Mouse (Mus musculus) midbrain, embryonic 15.5 days (tissue): ENCODE measurements around the gene Nrm. TPM values are rescaled to one million over a fixed set of nuclear protein-coding genes. Genes with fewer than 3 reads are reported as not detected.
"Not testable (repeated sequence)": the region's sequence is repeated elsewhere in the genome, so short reads cannot be mapped to it uniquely, and the experiment has no call there.

Source experiments
- ATAC-seq: fragments of 200-750 bp; cut with Nextera tagmentation; replicated peaks from 2 replicates; pipeline ENCODE4 v1.8.0; 2017; ENCODE audit warnings: moderate TSS enrichment
- H3K27ac ChIP-seq: fragments of 300-500 bp; sonication (generic); 2 replicates; pipeline ENCODE4 v1.5.1; 2015; ENCODE audit warnings: mild to moderate bottlenecking, inconsistent platforms
- H3K27me3 ChIP-seq: fragments of 300-500 bp; sonication (generic); replicated peaks from 2 replicates; pipeline ENCODE4 v1.6.1; 2015; ENCODE audit warnings: inconsistent platforms
- H3K36me3 ChIP-seq: fragments of 300-500 bp; sonication (generic); replicated peaks from 2 replicates; pipeline ENCODE4 v1.6.1; 2015; ENCODE audit warnings: inconsistent platforms
- H3K4me1 ChIP-seq: fragments of 300-500 bp; sonication (generic); 2 replicates; pipeline ENCODE4 v1.6.1; 2015; ENCODE audit warnings: inconsistent platforms
- H3K4me2 ChIP-seq: fragments of 300-500 bp; sonication (generic); 2 replicates; pipeline ENCODE4 v1.6.1; 2015; ENCODE audit warnings: inconsistent platforms, mild to moderate bottlenecking, moderate library complexity
- H3K4me3 ChIP-seq: fragments of 300-500 bp; sonication (generic); 2 replicates; pipeline ENCODE4 v1.5.1; 2015; ENCODE audit warnings: mild to moderate bottlenecking, inconsistent platforms
- H3K9ac ChIP-seq: fragments of 300-500 bp; sonication (generic); 2 replicates; pipeline ENCODE4 v1.6.1; 2015; ENCODE audit warnings: mild to moderate bottlenecking, inconsistent platforms
- H3K9me3 ChIP-seq: fragments of 300-500 bp; sonication (generic); 2 replicates; pipeline ENCODE4 v1.6.1; 2016; ENCODE audit warnings: inconsistent platforms
- WGBS: fragments of 180-500 bp; shearing (Covaris S2); methylation state at CpG from one replicate; pipeline ENCODE4 v1.1.7; 2015; ENCODE audit warnings: mixed read lengths; 5-methylcytosine and 5-hydroxymethylcytosine counted together
- polyA plus RNA-seq: library from polyadenylated mRNA; unstranded; fragments of >200 nt; fragmentation: Nextera tagmentation; extraction: Ambion mirVana; gene quantifications from 2 replicates; pipeline ENCODE4 v1.2.1, GENCODE M21; 2015

Nrm gene
- polyA plus RNA-seq, 1 experiment from 2014 or later, result 18.9 TPM

DNA sequence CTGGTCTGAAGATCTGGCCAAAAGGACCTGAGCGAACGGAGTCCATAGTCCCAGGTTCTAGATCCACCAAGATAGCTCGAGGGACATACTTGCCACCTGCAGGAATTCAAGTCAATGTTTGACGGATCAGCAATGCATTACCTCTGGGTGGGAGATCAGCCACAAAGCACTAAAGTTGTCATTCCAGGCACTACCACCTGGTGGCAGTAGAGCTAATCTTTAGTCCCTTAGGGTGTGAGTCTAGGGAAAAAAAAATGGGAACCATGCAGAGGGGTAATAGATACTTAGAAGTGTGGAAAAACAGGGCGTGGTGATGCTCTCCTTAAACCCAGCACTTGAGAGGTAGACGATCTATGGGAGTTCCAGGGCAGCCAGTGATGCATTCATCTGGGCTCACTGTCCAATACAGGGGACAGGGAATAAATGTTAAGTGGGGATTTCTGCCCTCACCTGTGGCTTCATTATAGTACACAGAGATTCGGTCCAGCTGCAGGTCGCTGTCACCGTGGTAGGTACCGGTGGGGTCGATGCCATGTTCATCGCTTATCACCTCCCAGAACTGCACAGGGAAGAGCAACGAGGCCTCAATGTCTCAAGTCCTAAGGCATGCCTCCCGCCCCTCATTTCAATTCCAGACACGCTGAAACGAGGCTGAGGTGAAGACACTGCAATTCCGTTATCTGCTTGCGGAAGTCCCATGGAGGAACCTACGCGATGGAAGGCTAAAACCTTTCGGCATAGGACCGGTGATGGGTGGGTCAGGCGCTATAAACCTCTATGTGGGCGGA lies 24.7 kb upstream of the Nrm start:
- Histone ChIP-seq H3K4me3 (peak overlapping the region; percentile 96), H3K4me2 (peak overlapping the region; percentile 57), H3K27ac (peak overlapping the region; percentile 98), H3K27me3 (no peaks in the 10 kb centered on the region), H3K9ac (peak overlapping the region; percentile 97), H3K36me3 (peaks cover 28% of the 10 kb centered on the region), H3K4me1 (peaks cover 42% of the 10 kb centered on the region), H3K9me3 (no peaks in the 10 kb centered on the region)
- 7% methylated on average over 24 of the region's 24 CpGs for WGBS
- 0 out of 2 replicates have a peak, but pooled peaks have one; percentile 0 for ATAC-seq

DNA sequence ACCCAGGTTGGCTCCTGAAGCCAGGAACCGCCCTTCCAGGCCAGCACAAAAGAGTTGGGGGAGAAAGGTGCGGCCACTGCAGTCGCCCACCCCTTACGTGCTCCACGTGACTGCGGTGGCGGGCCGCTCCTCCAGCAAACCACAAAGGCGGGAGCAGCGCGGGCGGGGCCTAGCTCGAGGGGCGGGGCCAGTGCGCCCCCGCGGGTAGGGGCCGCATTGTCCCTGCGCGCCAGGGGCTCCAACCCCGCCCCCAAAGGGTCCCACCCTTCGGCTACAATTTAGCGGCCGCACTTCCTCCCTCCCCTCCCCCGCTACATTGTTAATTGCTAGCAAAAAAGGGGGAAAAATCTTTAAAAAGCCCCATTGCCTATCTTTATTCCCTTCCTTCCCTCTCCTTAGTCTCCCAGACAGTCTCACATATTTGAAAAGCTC lies 24.1 kb upstream of the Nrm start:
- WGBS, result under 1% methylated on average over 21 of the region's 25 CpGs
- Histone ChIP-seq H3K27ac (peak overlapping the region; percentile 98), H3K27me3 (no peaks in the 10 kb centered on the region), H3K9ac (peak overlapping the region; percentile 97), H3K4me1 (peaks cover 46% of the 10 kb centered on the region), H3K9me3 (no peaks in the 10 kb centered on the region), H3K4me3 (peak overlapping the region; percentile 96), H3K4me2 (peak overlapping the region; percentile 57), H3K36me3 (peaks cover 28% of the 10 kb centered on the region)
- ATAC-seq, result peak; percentile 21

DNA sequence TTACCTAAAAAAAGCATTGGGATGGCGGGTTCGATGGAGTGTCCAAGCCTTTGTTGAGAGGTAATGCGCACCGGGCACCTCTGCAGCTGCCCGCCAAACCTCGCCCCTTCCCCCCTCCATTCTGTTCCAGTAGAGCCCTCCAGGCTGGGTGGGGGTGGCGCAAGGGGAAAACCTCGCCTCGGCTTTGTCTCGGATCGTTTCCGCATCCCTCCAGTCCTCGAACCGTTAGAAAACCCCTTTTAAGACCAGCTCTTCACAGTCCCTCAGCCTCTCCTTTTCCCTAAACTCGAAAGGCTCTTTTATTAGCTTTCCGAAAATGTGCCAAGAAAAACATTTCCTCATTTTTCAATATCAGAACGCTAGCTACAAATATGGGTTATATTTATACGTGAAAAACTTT lies 23.6 kb upstream of the Nrm start:
- Histone ChIP-seq H3K4me1 (peaks cover 51% of the 10 kb centered on the region), H3K27ac (peak overlapping the region; percentile 98), H3K4me3 (peak overlapping the region; percentile 96), H3K4me2 (peak overlapping the region; percentile 57), H3K9ac (peak overlapping the region; percentile 97), H3K27me3 (no peaks in the 10 kb centered on the region), H3K9me3 (no peaks in the 10 kb centered on the region), H3K36me3 (peaks cover 28% of the 10 kb centered on the region)
- 0 out of 2 replicates have a peak, but pooled peaks have one; percentile 1 for ATAC-seq
- 0% methylated on average over 18 of the region's 18 CpGs for WGBS

DNA sequence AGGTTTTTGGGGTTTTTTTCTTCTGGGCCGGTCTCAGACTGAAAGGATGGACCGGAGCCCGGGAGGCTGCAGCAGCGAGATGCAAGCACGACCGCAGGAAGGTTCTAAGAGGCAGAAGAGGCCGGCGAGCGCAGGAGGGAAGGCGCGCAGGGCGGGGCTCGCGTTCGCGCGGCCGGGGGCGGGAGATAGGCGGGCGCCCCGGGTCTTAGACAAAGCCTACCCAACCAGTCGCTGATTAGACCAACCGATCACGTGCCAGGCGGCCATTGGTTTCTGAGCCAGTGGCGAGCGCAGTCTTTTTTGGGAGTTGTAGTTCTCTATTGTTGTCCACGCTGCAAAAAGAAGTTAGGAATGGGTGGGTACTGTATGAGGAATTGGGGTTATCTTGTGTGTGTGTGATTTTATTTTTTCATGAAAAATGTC lies 23.0 kb upstream of the Nrm start, which contains the start of gene Tubb5:
Gene Tubb5, minus strand, starts transcription at position 185 of the 423 bp plus-strand sequence.
- Histone ChIP-seq H3K4me3 (peak within 1 kb of the TSS; percentile 96), H3K4me2 (peak within 1 kb of the TSS; percentile 57), H3K9me3 (no peaks in the 10 kb centered on the region), H3K9ac (peak within 1 kb of the TSS; percentile 97), H3K27me3 (no peaks in the 10 kb centered on the region), H3K36me3 (peaks cover 26% of the 10 kb centered on the region), H3K27ac (peak within 1 kb of the TSS; percentile 98), H3K4me1 (peaks cover 51% of the 10 kb centered on the region)
- peak; percentile 79 for ATAC-seq
- 1% methylated on average over 29 of the region's 29 CpGs for WGBS

DNA sequence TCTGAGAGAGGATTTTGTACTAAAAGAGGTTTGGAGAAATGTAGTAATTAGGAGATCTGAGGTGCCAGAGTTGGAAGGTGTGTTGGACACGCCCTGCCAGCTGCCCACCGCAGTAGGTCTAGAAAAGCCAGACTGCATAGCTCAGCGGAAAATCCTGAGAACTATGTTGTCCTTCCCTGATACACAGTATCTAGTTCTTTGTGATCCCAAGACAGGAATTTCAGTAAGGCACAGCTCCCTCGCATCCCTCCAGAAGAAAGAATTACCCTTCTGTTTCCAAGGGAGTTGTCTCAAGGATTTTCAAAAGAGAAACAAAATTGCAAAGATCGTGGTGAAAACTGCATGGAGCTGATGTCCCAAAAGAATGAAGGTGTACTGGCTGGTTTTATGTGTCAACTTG lies 22.5 kb upstream of the Nrm start:
- Histone ChIP-seq H3K27ac (peak overlapping the region; percentile 98), H3K9ac (peak overlapping the region; percentile 97), H3K4me1 (peaks cover 47% of the 10 kb centered on the region), H3K4me2 (peak overlapping the region; percentile 57), H3K4me3 (peak overlapping the region; percentile 96), H3K9me3 (no peaks in the 10 kb centered on the region), H3K36me3 (peaks cover 22% of the 10 kb centered on the region), H3K27me3 (no peaks in the 10 kb centered on the region)
- ATAC-seq, result no peak
- WGBS, result 5% methylated on average over 5 of the region's 5 CpGs

DNA sequence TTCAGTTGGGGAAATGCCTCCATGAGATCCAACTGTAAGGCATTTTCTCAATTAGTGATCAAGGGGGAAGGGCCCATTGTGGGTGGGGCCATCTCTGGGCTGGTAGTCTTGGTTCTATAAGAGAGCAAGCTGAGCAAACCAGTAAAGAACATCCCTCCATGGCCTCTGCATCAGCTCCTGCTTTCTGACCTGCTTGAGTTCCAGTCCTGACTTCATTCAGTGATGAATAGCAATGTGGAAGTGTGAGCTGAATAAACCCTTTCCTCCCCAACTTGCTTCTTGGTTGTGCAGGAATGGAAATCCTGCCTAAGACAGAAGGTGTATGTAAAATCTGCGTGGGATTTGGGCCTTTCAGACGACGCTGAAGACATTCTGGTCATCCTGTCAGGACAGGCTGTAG lies 22.1 kb upstream of the Nrm start:
- H3K27ac ChIP-seq, result peak overlapping the region; percentile 98
- peaks cover 18% of the 10 kb centered on the region for H3K36me3 ChIP-seq
- H3K4me1 ChIP-seq, result peaks cover 42% of the 10 kb centered on the region
- WGBS, result 56% methylated on average over 3 of the region's 3 CpGs
- not testable (repeated sequence) for H3K27me3 ChIP-seq, ATAC-seq, H3K9me3 ChIP-seq
- peak overlapping the region; percentile 96 for H3K4me3 ChIP-seq
- H3K9ac ChIP-seq, result peak overlapping the region; percentile 97
- peak overlapping the region; percentile 57 for H3K4me2 ChIP-seq

DNA sequence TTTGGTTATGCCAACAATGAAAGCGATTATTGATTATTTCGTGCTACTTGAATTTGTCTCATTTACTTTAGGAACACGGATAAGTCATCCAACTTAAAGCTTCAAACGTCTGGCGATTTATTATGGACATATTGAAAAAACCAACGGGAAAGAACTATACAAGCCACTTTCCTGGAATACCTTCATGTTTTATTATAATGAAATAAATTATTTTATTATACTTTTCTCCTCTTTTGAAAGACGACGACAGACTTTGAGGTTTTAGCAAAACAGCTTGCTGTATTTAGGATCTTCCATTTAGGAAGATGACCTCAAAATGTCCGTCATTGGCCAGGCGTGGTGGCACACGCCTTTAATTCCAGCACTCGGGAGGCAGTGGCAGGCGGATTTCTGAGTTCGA lies 20.6 kb upstream of the Nrm start:
- Histone ChIP-seq H3K36me3 (peaks cover 4% of the 10 kb centered on the region), H3K9ac (no peak overlapping the region), H3K4me1 (peaks cover 27% of the 10 kb centered on the region), H3K4me2 (peak overlapping the region; percentile 78), H3K9me3 (no peaks in the 10 kb centered on the region), H3K27me3 (no peaks in the 10 kb centered on the region), H3K27ac (peak overlapping the region; percentile 82; the same call in 1 of the 2 replicates), H3K4me3 (peak overlapping the region; percentile 71)
- 51% methylated on average over 14 of the region's 14 CpGs for WGBS
- no peak for ATAC-seq

DNA sequence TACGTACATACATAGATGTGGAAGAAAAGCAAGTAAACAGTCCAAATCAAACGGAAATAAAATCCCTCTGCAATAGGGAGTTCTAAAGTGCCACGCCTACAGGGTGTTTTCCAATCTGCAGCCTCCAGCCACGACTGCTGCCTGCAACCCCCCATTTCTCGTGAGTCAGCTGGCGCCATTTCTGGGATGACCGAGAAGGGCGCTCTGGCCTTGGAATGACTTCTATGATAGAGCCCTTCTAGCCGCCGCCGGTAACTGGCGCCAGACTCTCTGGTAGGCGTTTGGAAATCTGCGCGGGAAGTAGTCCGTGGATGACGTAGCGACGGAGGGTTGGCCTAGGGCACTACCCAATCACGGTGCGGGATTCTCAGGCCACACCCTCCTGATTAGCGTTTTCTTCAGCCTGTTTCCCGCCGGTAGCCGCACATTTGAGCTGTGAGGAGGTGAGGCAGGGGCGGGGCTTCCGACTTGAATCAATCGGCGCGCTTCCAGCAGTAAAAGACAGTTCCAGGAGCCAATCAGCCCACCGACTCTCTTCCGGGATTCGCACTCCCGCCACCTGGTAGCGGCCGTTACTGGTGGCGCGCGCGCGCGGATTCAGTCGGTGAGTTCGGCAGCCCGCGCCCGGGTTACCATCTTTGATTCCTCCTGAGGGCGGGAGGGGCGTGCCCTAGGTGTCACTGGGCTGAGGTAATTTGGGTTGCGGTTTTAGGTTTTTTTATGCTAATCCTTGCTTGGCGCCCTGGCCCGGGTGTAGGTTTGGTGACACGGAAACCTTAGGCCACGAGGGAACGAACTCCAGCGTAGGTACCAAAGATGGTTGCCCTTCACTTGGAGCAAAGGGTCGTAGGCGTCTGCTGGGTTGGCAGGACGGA lies 19.8 kb upstream of the Nrm start, which contains the start of gene Mdc1:
Gene Mdc1, plus strand, starts transcription at position 440 of the 875 bp plus-strand sequence.
- Histone ChIP-seq H3K4me2 (peak within 1 kb of the TSS; percentile 78), H3K4me1 (peaks cover 21% of the 10 kb centered on the region), H3K4me3 (peak within 1 kb of the TSS; percentile 71), H3K36me3 (peaks cover 6% of the 10 kb centered on the region; the same call in 1 of the 2 replicates), H3K27ac (peak within 1 kb of the TSS; percentile 82), H3K9me3 (no peaks in the 10 kb centered on the region), H3K9ac (peak within 1 kb of the TSS; percentile 64), H3K27me3 (no peaks in the 10 kb centered on the region)
- WGBS, result under 1% methylated on average over 59 of the region's 59 CpGs
- ATAC-seq, result peak; percentile 92

DNA sequence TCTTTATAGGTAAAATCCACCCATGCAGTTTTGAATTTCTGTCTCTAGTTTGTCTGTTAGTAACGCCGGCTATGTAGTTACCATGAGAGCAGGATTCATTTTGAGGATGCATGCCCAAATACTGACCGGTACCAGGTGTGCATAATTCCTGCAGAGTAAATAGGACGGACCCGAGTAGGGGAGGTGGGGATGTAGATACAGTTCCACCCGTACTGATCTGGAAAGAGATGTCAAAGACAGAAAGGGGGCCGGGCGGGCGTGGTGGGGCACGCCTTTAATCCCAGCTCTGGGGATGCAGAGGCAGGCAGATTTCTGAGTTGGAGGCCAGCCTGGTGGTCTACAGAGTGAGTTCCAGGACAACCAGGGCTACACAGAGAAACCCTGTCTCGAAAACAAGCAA lies 19.1 kb upstream of the Nrm start:
- H3K4me3 ChIP-seq, result peak overlapping the region; percentile 71
- peak overlapping the region; percentile 82 for H3K27ac ChIP-seq

DNA sequence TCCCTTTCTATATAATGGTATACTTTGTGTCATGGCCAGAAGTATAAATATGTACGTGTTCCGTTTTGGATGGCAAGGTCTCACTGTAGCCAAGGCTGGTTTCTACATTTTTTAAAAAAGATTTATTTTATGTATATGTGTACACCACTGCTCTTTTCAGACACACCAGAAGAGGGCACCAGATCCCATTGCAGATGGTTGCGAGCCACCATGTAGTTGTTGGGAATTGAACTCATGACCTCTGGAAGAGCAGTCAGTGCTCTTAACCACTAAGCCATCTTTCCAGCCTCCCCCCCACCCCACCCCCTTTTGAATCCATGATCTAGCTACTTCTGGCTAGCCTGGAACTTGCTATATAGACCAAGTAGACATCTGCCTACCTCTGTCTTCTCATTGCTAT lies 17.6 kb upstream of the Nrm start:
- Histone ChIP-seq H3K4me3 (no peak overlapping the region), H3K27me3 (no peaks in the 10 kb centered on the region), H3K36me3 (peaks cover 17% of the 10 kb centered on the region), H3K4me2 (no peak overlapping the region), H3K4me1 (peaks cover 21% of the 10 kb centered on the region), H3K9me3 (no peaks in the 10 kb centered on the region), H3K27ac (no peak overlapping the region), H3K9ac (no peak overlapping the region)
- no peak for ATAC-seq
- WGBS, result 96% methylated on average over 3 of the region's 3 CpGs

More for the DNA sequence above, 19.1 kb upstream of the Nrm start:
- WGBS, result 17% methylated on average over 11 of the region's 11 CpGs
- peak overlapping the region; percentile 78 for H3K4me2 ChIP-seq
- no peak for ATAC-seq
- H3K4me1 ChIP-seq, result peaks cover 21% of the 10 kb centered on the region
- peaks cover 7% of the 10 kb centered on the region; the same call in 1 of the 2 replicates for H3K36me3 ChIP-seq
- H3K27me3 ChIP-seq, result no peaks in the 10 kb centered on the region
- H3K9ac ChIP-seq, result peak overlapping the region; percentile 64
- no peaks in the 10 kb centered on the region for H3K9me3 ChIP-seq

DNA sequence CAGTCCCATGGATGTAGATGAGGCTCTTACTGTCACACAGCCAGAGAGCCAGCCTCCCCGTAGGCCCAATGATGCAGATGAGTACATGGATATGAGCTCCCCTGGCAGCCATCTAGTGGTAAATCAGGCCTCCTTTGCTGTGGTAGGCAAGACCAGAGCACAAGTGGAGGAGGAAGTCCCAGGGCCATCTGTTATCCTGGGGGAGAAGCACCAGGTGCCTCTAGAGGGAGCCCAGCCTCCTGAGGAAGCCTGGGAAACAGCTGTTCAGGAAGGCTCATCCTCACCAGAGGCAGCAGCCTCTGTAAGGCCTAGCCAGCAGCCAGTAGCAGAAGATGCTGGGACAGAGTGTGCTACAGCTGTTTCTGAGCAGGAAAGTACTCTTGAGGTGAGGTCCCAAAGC lies 13.0 kb upstream of the Nrm start:
- H3K9ac ChIP-seq, result no peak overlapping the region
- no peak overlapping the region for H3K4me2 ChIP-seq
- H3K4me3 ChIP-seq, result no peak overlapping the region
- H3K27ac ChIP-seq, result no peak overlapping the region
- H3K9me3 ChIP-seq, result no peaks in the 10 kb centered on the region
- no peaks in the 10 kb centered on the region for H3K4me1 ChIP-seq
- 81% methylated on average over 1 of the region's 1 CpGs for WGBS
- peaks cover 31% of the 10 kb centered on the region for H3K36me3 ChIP-seq
- no peak for ATAC-seq
- H3K27me3 ChIP-seq, result no peaks in the 10 kb centered on the region

DNA sequence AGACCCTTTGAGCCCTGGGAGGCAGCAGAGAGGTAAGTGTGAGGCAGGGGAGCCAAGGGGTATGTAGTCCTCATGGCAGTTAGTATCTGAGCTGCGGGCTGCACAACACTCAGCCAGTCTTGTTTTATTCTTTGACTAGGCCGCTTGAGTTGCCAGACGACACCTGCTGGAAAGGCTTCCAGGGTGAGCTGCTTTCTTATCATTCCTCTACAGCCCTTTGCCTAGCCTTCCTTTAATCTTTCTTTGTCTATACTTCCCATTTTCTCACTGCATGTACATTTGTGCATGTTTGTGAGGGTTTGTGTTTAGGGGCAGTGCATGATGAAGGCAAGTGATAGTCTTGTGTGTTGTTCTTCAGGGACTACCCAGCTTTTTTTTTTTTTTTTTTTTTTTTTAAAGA lies 10.1 kb upstream of the Nrm start:
- H3K27me3 ChIP-seq, result no peaks in the 10 kb centered on the region
- WGBS, result 91% methylated on average over 3 of the region's 3 CpGs
- H3K4me3 ChIP-seq, result no peak overlapping the region
- no peak overlapping the region for H3K9ac ChIP-seq
- H3K36me3 ChIP-seq, result peaks cover 33% of the 10 kb centered on the region
- no peaks in the 10 kb centered on the region for H3K4me1 ChIP-seq
- ATAC-seq, result no peak
- H3K4me2 ChIP-seq, result no peak overlapping the region
- H3K27ac ChIP-seq, result no peak overlapping the region
- no peaks in the 10 kb centered on the region for H3K9me3 ChIP-seq
